Mouse (Mus musculus) midbrain, embryonic 16.5 days (tissue): ENCODE data around the gene Gm2174. TPM values are rescaled to one million over a fixed set of nuclear protein-coding genes. Genes with fewer than 3 reads are reported as not detected.

Experiments used
- ATAC-seq: fragments of 200-750 bp; cut with Nextera tagmentation; 2 replicates; pipeline ENCODE4 v1.8.0; 2017; ENCODE audit warnings: moderate TSS enrichment
- H3K27ac ChIP-seq: fragments of 300-500 bp; sonication (generic); 2 replicates; pipeline ENCODE4 v1.5.1; 2014; ENCODE audit warnings: mild to moderate bottlenecking, low read length, mixed read lengths
- H3K27me3 ChIP-seq: fragments of 300-500 bp; sonication (generic); 2 replicates; pipeline ENCODE4 v1.6.1; 2014; ENCODE audit warnings: low read depth, low read length, mixed read lengths; ENCODE audit not compliant: control insufficient read depth, insufficient read depth
- H3K36me3 ChIP-seq: fragments of 300-500 bp; sonication (generic); 2 replicates; pipeline ENCODE4 v1.6.1; 2014; ENCODE audit warnings: mild to moderate bottlenecking, low read length, moderate library complexity, mixed read lengths; ENCODE audit not compliant: control insufficient read depth, insufficient read depth
- H3K4me1 ChIP-seq: fragments of 300-500 bp; sonication (generic); 2 replicates; pipeline ENCODE4 v1.6.1; 2014; ENCODE audit warnings: mild to moderate bottlenecking, low read length, mixed read lengths; ENCODE audit not compliant: control insufficient read depth, insufficient read depth
- H3K4me2 ChIP-seq: fragments of 300-500 bp; sonication (generic); 2 replicates; pipeline ENCODE4 v1.6.1; 2014; ENCODE audit warnings: mild to moderate bottlenecking, low read length, mixed read lengths
- H3K4me3 ChIP-seq: fragments of 300-500 bp; sonication (generic); 2 replicates; pipeline ENCODE4 v1.5.1; 2014; ENCODE audit warnings: low read depth, mild to moderate bottlenecking, low read length, moderate library complexity, mixed read lengths
- H3K9ac ChIP-seq: fragments of 300-500 bp; sonication (generic); 2 replicates; pipeline ENCODE4 v1.6.1; 2014; ENCODE audit warnings: low read depth, low read length, mixed read lengths
- H3K9me3 ChIP-seq: fragments of 300-500 bp; sonication (generic); replicated peaks from 2 replicates; pipeline ENCODE4 v1.6.1; 2014; ENCODE audit warnings: mild to moderate bottlenecking, low read length, mixed read lengths; ENCODE audit not compliant: control insufficient read depth, poor library complexity, severe bottlenecking
- WGBS: fragments of 180-500 bp; shearing (Covaris S2); extraction: QIAGEN DNeasy Blood & Tissue Kit; methylation state at CpG from one replicate; pipeline ENCODE4 v1.1.7; 2014; 5-methylcytosine and 5-hydroxymethylcytosine counted together
- polyA plus RNA-seq: library from polyadenylated mRNA; unstranded; fragments of >200 nt; fragmentation: Nextera tagmentation; extraction: Ambion mirVana; gene quantifications from 2 replicates; pipeline ENCODE4 v1.2.1, GENCODE M21; 2015

Gm2174 gene
- polyA plus RNA-seq, 1 experiment from 2014 or later = not detected

DNA sequence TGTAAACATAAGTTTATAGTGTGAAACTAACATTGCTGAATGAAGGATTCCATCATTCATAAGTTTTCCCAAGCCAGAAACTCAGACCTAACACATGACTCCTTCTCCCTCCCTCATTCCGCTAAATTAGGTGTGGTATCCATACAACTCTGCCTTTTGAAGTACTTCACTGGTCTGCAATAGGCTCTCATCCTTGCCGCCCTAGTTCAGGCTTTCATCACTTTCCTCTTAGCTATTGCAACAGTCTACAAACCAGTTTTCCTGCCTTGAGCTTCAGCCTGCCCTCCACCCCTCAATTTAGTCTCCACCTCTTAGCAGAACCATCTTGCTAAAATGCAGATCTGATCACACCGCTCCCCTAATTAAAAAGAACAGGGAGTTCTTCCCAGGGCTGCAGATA, 29.8 kb downstream of the Gm2174 start:
- H3K4me3 ChIP-seq = no peak overlapping the region
- H3K4me2 ChIP-seq = no peak overlapping the region
- no peak overlapping the region for H3K9ac ChIP-seq
- no peaks in the 10 kb centered on the region for H3K4me1 ChIP-seq
- no peaks in the 10 kb centered on the region for H3K36me3 ChIP-seq
- ATAC-seq = no peak
- H3K9me3 ChIP-seq = no peaks in the 10 kb centered on the region
- 93% methylated on average over 3 of the region's 3 CpGs for WGBS
- H3K27ac ChIP-seq = no peak overlapping the region
- no peaks in the 10 kb centered on the region for H3K27me3 ChIP-seq

DNA sequence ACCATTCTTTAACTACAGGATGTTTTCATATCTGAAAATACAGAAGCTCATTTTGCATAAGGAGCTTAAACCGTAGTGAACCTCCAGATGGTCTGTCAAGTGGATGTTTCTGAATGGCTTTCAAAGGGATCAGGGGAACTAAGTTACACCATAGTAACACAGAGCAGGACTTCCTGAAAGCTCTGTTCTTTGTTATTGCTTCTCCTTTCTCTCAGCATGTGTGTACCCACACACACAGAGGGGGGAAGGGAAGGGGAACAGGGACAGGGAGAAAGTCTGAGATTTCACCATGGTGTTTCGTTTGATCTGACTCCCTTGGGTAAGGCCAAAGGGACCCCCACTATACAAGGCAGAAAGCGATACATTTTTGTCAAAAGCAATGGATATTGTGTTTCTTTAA, 34.1 kb downstream of the Gm2174 start:
- ATAC-seq = no peak
- WGBS = 60% methylated on average over 3 of the region's 3 CpGs
- no peak overlapping the region for H3K4me3 ChIP-seq

GRCm38 (mm10) chrX:56489758-56490157, 42.0 kb downstream of the Gm2174 start:
- Histone ChIP-seq H3K4me2 (no peak overlapping the region), H3K9ac (no peak overlapping the region), H3K9me3 (no peaks in the 10 kb centered on the region), H3K27ac (no peak overlapping the region), H3K4me3 (no peak overlapping the region), H3K4me1 (no peaks in the 10 kb centered on the region), H3K27me3 (no peaks in the 10 kb centered on the region), H3K36me3 (0 out of 2 replicates have a peak, but pooled peaks cover 1% of the 10 kb centered on the region)
- 37% methylated on average over 1 of the region's 1 CpGs for WGBS
- ATAC-seq = no peak

More for the DNA sequence above, 34.1 kb downstream of the Gm2174 start:
- H3K9me3 ChIP-seq = no peaks in the 10 kb centered on the region
- no peaks in the 10 kb centered on the region for H3K4me1 ChIP-seq
- 0 out of 2 replicates have a peak, but pooled peaks cover 4% of the 10 kb centered on the region for H3K36me3 ChIP-seq
- H3K4me2 ChIP-seq = no peak overlapping the region
- no peaks in the 10 kb centered on the region for H3K27me3 ChIP-seq
- H3K9ac ChIP-seq = no peak overlapping the region
- no peak overlapping the region for H3K27ac ChIP-seq

DNA sequence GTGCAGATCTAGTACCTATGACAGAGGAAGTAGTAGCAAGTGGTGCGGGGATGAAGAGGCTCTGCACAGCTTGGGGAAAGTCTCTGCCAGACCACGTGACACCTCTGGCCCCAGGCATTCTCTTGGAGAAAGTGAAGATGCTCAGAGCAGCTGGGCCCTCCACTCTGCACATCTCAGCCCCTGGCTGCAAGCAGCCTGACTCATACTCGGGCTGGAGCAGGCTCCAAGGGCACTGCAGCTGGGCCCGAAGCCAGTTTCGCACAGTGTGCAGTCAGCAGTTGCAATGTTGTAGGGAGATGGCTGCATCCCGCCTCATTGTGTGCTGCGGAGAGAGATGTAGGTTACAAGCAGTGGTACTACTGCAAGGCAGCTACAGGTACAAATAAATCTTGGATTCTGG, 49.5 kb downstream of the Gm2174 start:
- Histone ChIP-seq H3K4me3 (no peak overlapping the region), H3K36me3 (no peaks in the 10 kb centered on the region), H3K4me1 (no peaks in the 10 kb centered on the region), H3K27ac (no peak overlapping the region), H3K9me3 (no peaks in the 10 kb centered on the region), H3K9ac (no peak overlapping the region), H3K27me3 (no peaks in the 10 kb centered on the region), H3K4me2 (no peak overlapping the region)
- WGBS = 82% methylated on average over 7 of the region's 7 CpGs
- ATAC-seq = no peak

Other genes starting within 250 kb of the Gm2174 start
- not detected in 2 replicates for gene Gm773, start 235.1 kb upstream of the Gm2174 start, polyA plus RNA-seq
- 6.1 and 7.2 TPM in 2 replicates for gene Zfp449, start 101.6 kb upstream of the Gm2174 start, polyA plus RNA-seq
- gene Smim10l2a, start 73.4 kb upstream of the Gm2174 start, polyA plus RNA-seq = 39.4 and 46.0 TPM in 2 replicates
- 18.2 and 18.3 TPM in 2 replicates for gene Ints6l, start 6.9 kb downstream of the Gm2174 start, polyA plus RNA-seq
- not detected in 2 replicates for gene Gm10477, start 76.8 kb downstream of the Gm2174 start, polyA plus RNA-seq
- gene Gm648, start 101.6 kb downstream of the Gm2174 start, polyA plus RNA-seq = not detected in 2 replicates
- 60.4 and 60.7 TPM in 2 replicates for gene Mmgt1, start 150.1 kb downstream of the Gm2174 start, polyA plus RNA-seq
- 82.5 and 84.0 TPM in 2 replicates for gene Slc9a6, start 161.8 kb downstream of the Gm2174 start, polyA plus RNA-seq